Mouse (Mus musculus): ENCODE results near the gene Krba1.

GRCm38 (mm10) chr6:48434651-48435050 lies 39.3 kb downstream of the Krba1 start:
- TF ChIP-seq CTCF (IDR thresholded peaks at IDR 0.05; ENCODE audit: extremely low read depth, insufficient read depth, insufficient read length, insufficient replicate concordance) (no peak), POLR2A (IDR thresholded peaks at IDR 0.05; ENCODE audit: low read depth, low read length) (no peak)

Data from spleen, adult 2 months (tissue).